Mouse (Mus musculus) adrenal gland, postnatal 25 days (tissue): Measurements from ENCODE around the gene Golga4. TPM values are rescaled to one million over a fixed set of nuclear protein-coding genes. Genes with fewer than 3 reads are reported as not detected.

Experiments used
- DNase-seq: peaks from one replicate; pipeline ENCODE4 v3.0.0; 2021; ENCODE audit warnings: mixed read lengths
- total RNA-seq: library from RNA; stranded (reverse); gene quantifications from 2 replicates; pipeline ENCODE4 v1.2.3, GENCODE M21; 2021

The Golga4 gene
- total RNA-seq, 1 experiment from 2014 or later, result 119 TPM

DNA sequence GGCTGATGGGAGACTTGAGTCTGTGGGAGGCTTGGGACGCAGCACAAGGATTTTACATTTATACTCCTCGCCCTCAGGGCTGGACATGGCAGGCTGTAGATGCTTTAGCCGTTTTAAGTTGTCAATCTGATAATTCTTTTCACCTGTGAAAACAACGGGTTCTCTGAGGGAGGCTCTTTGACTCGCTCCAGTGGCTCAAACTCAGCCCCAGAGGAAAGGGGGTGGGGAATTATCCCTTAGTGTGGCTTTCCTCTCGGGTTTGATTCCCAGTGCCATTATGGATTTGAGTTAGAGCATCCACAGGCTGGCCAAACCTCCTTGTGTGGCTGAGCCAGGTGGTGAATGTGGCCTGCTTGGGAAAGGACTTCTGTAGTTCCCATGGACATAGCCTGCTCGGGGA, 118.1 kb downstream of the Golga4 start:
- no peak for DNase-seq

DNA sequence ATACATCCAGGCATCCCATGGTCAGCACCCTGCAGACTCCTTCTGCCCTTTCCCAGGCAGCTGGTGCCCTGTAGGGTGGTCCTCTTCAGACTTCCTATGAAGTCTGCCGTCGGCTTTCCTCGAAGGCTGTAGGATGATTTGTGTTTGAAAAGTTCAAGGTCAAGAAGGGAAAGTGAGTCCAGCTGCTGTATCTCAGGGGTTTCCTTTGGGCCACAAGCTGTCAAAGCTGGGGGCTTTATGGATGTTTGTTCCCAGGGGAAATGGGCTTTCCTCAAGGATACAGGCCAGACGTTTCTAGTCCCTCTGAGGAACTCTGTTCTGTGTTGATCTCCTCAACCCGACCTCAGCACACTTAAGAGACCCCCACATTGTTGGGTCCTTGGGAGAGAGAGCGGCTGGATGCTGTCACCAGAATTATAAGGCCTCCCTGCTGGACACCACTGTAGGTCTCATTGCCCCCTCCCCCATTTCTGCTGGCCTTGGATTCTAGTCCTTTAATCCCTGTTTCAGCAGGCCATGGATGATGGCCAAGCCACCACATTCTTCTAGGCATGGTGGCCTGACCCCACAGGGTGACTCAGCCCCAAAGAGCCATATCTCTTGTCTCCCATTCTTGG, 123.8 kb downstream of the Golga4 start:
- peak; percentile 63 for DNase-seq

Other genes with a start within 250 kb of the Golga4 start
- gene Eomes, start 28.1 kb upstream of the Golga4 start, total RNA-seq, result 0.09 and 0.43 TPM in 2 replicates
- 70.2 and 81.0 TPM in 2 replicates for gene Itga9, start 100.4 kb downstream of the Golga4 start, total RNA-seq